Mouse (Mus musculus): ENCODE measurements around the gene Zfp281. TPM values are rescaled to one million over a fixed set of nuclear protein-coding genes. Genes with fewer than 3 reads are reported as not detected.

The Zfp281 gene
- polyA plus RNA-seq, 1 experiment, result 12.6 TPM

DNA sequence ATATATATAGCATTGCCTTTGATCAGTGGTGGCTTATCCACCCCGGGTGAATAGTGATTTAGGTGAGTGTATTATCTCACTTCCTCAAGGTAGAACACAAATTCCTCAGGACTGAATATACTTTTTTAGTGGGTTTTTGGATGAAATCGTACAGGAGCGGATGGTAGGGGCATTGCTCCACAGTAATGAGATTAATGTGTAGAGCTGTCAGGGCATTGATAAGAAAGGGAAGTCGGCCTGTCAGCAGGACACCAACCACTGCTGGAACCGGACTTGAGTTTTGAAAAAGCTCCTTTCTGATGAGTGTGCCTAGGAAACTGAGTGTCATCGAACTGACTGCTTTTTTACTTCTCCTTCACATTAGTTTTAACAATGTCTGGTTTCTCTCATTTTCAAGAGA, 10.9 kb downstream of the Zfp281 start:
- 74% methylated on average over 6 of the region's 6 CpGs for WGBS
- peaks cover 10% of the 10 kb centered on the region for H3K4me1 ChIP-seq (ENCODE audit: control insufficient read depth, insufficient read depth, low read length)
- no peak overlapping the region for H3K4me3 ChIP-seq (replicated peaks; ENCODE audit: insufficient read depth, low read depth, low read length)
- no peaks in the 10 kb centered on the region for H3K27me3 ChIP-seq (ENCODE audit: control insufficient read depth, insufficient read depth, low read length)
- TF ChIP-seq POLR2A (IDR thresholded peaks at IDR 0.05; ENCODE audit: borderline replicate concordance, insufficient read depth, low read length), result no peak
- TF ChIP-seq CTCF (IDR thresholded peaks at IDR 0.05; ENCODE audit: borderline replicate concordance, insufficient read depth, low read depth, low read length), result no peak
- no peak overlapping the region for H3K27ac ChIP-seq (ENCODE audit: insufficient read depth, low read length)
- DNase-seq, result no peak

- Histone ChIP-seq H3K4me3 (replicated peaks; ENCODE audit: insufficient read depth, low read depth, low read length) (no peak overlapping the region), H3K4me1 (ENCODE audit: control insufficient read depth, insufficient read depth, low read length) (peaks cover 10% of the 10 kb centered on the region), H3K27me3 (ENCODE audit: control insufficient read depth, insufficient read depth, low read length) (no peaks in the 10 kb centered on the region), H3K27ac (ENCODE audit: insufficient read depth, low read length) (no peak overlapping the region)
- TF ChIP-seq CTCF (IDR thresholded peaks at IDR 0.05; ENCODE audit: borderline replicate concordance, insufficient read depth, low read depth, low read length), result no peak
- TF ChIP-seq POLR2A (IDR thresholded peaks at IDR 0.05; ENCODE audit: borderline replicate concordance, insufficient read depth, low read length), result no peak
- no peak for DNase-seq
- WGBS, result 96% methylated on average over 6 of the region's 6 CpGs
Measured at GRCm38 (mm10) chr1:136636946-136637345, 12.2 kb downstream of the Zfp281 start.

DNA sequence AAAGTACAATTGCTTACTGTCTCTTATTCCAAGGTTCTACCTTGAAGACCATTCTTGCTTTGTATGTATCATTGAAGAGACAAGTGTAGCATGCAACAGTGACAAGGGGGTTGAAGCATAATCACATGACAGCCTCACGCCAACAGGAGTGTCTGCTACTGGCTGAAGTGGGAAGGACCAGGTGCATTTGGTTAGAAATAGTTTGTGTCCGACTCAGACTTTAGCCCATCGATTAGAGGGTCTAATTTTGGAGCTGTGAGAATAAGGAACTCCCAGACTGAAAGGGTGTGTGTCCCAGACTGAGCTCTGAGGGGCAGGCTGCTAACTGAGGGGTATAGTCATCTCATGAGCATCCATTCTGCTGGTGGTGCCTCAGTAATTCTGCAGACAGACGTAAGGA, 13.0 kb downstream of the Zfp281 start:
- TF ChIP-seq CTCF (IDR thresholded peaks at IDR 0.05; ENCODE audit: borderline replicate concordance, insufficient read depth, low read depth, low read length), result no peak
- no peak overlapping the region for H3K27ac ChIP-seq (ENCODE audit: insufficient read depth, low read length)
- no peak for DNase-seq
- WGBS, result 91% methylated on average over 4 of the region's 4 CpGs
- H3K4me3 ChIP-seq (replicated peaks; ENCODE audit: insufficient read depth, low read depth, low read length), result no peak overlapping the region
- H3K4me1 ChIP-seq (ENCODE audit: control insufficient read depth, insufficient read depth, low read length), result peaks cover 10% of the 10 kb centered on the region
- H3K27me3 ChIP-seq (ENCODE audit: control insufficient read depth, insufficient read depth, low read length), result no peaks in the 10 kb centered on the region

- Histone ChIP-seq H3K27me3 (ENCODE audit: control insufficient read depth, insufficient read depth, low read length) (no peaks in the 10 kb centered on the region), H3K4me3 (replicated peaks; ENCODE audit: insufficient read depth, low read depth, low read length) (no peak overlapping the region), H3K27ac (ENCODE audit: insufficient read depth, low read length) (no peak overlapping the region), H3K4me1 (ENCODE audit: control insufficient read depth, insufficient read depth, low read length) (peaks cover 10% of the 10 kb centered on the region)
- 84% methylated on average over 7 of the region's 7 CpGs for WGBS
- TF ChIP-seq POLR2A (IDR thresholded peaks at IDR 0.05; ENCODE audit: borderline replicate concordance, insufficient read depth, low read length) (no peak), CTCF (IDR thresholded peaks at IDR 0.05; ENCODE audit: borderline replicate concordance, insufficient read depth, low read depth, low read length) (no peak)
- DNase-seq, result no peak
Measured at GRCm38 (mm10) chr1:136638211-136638610, 13.5 kb downstream of the Zfp281 start.

DNA sequence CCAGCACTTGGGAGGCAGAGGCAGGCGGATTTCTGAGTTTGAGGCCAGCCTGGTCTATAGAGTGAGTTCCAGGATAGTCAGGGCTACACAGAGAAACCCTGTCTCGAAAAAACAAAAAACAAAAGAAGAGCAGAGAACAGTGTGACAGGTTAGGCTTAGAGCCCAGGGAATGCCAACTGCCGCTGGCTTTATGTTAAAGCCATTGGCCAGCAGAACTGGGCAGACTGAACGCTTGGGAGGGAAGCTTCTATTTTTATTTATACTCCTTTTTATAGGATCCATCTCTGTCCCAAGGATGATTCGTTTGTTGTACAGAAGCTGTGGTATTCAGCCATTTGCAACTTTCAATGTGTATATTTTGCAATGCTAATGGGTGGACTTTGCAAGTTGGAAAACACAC, 14.0 kb downstream of the Zfp281 start:
- Histone ChIP-seq H3K27me3 (ENCODE audit: control insufficient read depth, insufficient read depth, low read length) (no peaks in the 10 kb centered on the region), H3K27ac (ENCODE audit: insufficient read depth, low read length) (peak overlapping the region; percentile 18; the same call in 1 of the 2 replicates), H3K4me1 (ENCODE audit: control insufficient read depth, insufficient read depth, low read length) (peaks cover 10% of the 10 kb centered on the region), H3K4me3 (replicated peaks; ENCODE audit: insufficient read depth, low read depth, low read length) (no peak overlapping the region)
- WGBS, result 32% methylated on average over 5 of the region's 5 CpGs
- no peak for TF ChIP-seq POLR2A (IDR thresholded peaks at IDR 0.05; ENCODE audit: borderline replicate concordance, insufficient read depth, low read length)
- peak; percentile 23 to 56 for DNase-seq

GRCm38 (mm10) chr1:136639221-136639620, 14.5 kb downstream of the Zfp281 start:
- Histone ChIP-seq H3K4me1 (ENCODE audit: control insufficient read depth, insufficient read depth, low read length) (peaks cover 10% of the 10 kb centered on the region), H3K27me3 (ENCODE audit: control insufficient read depth, insufficient read depth, low read length) (no peaks in the 10 kb centered on the region), H3K4me3 (replicated peaks; ENCODE audit: insufficient read depth, low read depth, low read length) (no peak overlapping the region), H3K27ac (ENCODE audit: insufficient read depth, low read length) (no peak overlapping the region)
- WGBS, result 81% methylated on average over 2 of the region's 2 CpGs
- TF ChIP-seq POLR2A (IDR thresholded peaks at IDR 0.05; ENCODE audit: borderline replicate concordance, insufficient read depth, low read length) (no peak), CTCF (IDR thresholded peaks at IDR 0.05; ENCODE audit: borderline replicate concordance, insufficient read depth, low read depth, low read length) (no peak)
- DNase-seq, result no peak

DNA sequence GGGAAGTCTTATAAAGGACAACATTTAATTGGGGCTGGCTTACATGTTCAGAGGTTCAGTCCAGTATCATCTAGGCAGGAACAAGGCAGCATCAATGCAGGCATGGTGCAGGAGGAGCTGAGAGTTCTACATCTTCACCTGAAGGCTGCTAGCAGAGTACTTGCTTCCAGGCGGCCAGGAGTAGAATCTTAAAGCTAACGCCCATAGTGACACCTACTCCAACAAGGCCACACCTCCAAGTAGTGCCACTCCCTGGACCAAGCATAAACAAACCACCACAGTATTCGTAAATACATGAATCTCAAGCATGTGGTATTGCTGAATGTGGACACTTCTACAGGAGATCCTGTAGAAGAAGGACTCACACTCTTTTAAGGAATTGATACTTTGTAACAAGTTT, 18.0 kb downstream of the Zfp281 start:
- Histone ChIP-seq H3K27me3 (ENCODE audit: control insufficient read depth, insufficient read depth, low read length) (no peaks in the 10 kb centered on the region), H3K4me1 (ENCODE audit: control insufficient read depth, insufficient read depth, low read length) (peaks cover 15% of the 10 kb centered on the region), H3K27ac (ENCODE audit: insufficient read depth, low read length) (no peak overlapping the region), H3K4me3 (replicated peaks; ENCODE audit: insufficient read depth, low read depth, low read length) (no peak overlapping the region)
- 95% methylated on average over 3 of the region's 3 CpGs for WGBS
- DNase-seq, result no peak
- no peak for TF ChIP-seq POLR2A (IDR thresholded peaks at IDR 0.05; ENCODE audit: borderline replicate concordance, insufficient read depth, low read length)
- no peak for TF ChIP-seq CTCF (IDR thresholded peaks at IDR 0.05; ENCODE audit: borderline replicate concordance, insufficient read depth, low read depth, low read length)

DNA sequence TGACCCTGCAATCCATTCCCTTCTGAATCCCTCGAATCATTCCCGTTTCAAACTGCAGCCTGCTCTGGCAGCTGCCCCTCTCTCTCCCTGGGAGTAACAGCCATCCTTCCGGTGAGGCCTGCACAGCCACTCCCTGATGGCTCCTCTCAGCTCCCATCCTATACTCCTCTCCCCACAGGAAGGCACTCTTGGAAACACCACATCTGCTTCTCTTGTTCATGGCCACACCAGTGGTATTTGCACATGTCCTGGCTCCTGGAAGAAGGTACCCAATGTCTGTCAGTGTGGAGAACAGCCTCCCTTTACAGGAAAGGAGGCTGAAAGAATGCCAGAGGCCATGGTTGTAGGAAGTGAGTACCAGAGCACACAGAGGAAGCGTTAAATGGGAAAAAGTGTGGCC, 19.8 kb downstream of the Zfp281 start:
- no peak for DNase-seq
- Histone ChIP-seq H3K4me3 (replicated peaks; ENCODE audit: insufficient read depth, low read depth, low read length) (no peak overlapping the region), H3K27me3 (ENCODE audit: control insufficient read depth, insufficient read depth, low read length) (no peaks in the 10 kb centered on the region), H3K27ac (ENCODE audit: insufficient read depth, low read length) (no peak overlapping the region), H3K4me1 (ENCODE audit: control insufficient read depth, insufficient read depth, low read length) (peaks cover 5% of the 10 kb centered on the region)
- TF ChIP-seq POLR2A (IDR thresholded peaks at IDR 0.05; ENCODE audit: borderline replicate concordance, insufficient read depth, low read length), result no peak
- no peak for TF ChIP-seq CTCF (IDR thresholded peaks at IDR 0.05; ENCODE audit: borderline replicate concordance, insufficient read depth, low read depth, low read length)
- WGBS, result 49% methylated on average over 4 of the region's 4 CpGs
